Mouse (Mus musculus) intestine, postnatal 0 days (tissue): ENCODE results near the gene Ccdc27. TPM values are rescaled to one million over a fixed set of nuclear protein-coding genes. Genes with fewer than 3 reads are reported as not detected.

Experiments
- ATAC-seq: fragments of 200-750 bp; cut with Nextera tagmentation; 2 replicates; pipeline ENCODE4 v1.8.0; 2017; ENCODE audit warnings: mild to moderate bottlenecking, moderate TSS enrichment, moderate library complexity
- H3K27ac ChIP-seq: fragments of 300-500 bp; sonication (generic); 2 replicates; pipeline ENCODE4 v1.5.1; 2014; ENCODE audit warnings: mild to moderate bottlenecking, low read depth, low read length, moderate library complexity
- H3K27me3 ChIP-seq: fragments of 300-500 bp; sonication (generic); replicated peaks from 2 replicates; pipeline ENCODE4 v1.6.1; 2014; ENCODE audit warnings: low read length, mixed read lengths; ENCODE audit not compliant: control insufficient read depth, insufficient read depth
- H3K36me3 ChIP-seq: fragments of 300-500 bp; sonication (generic); 2 replicates; pipeline ENCODE4 v1.6.1; 2014; ENCODE audit warnings: mild to moderate bottlenecking, moderate library complexity; ENCODE audit not compliant: control insufficient read depth, insufficient read depth
- H3K4me1 ChIP-seq: fragments of 300-500 bp; sonication (generic); replicated peaks from 2 replicates; pipeline ENCODE4 v1.6.1; 2014; ENCODE audit warnings: antibody characterized with exemption, low read length, mixed read lengths; ENCODE audit not compliant: control insufficient read depth, insufficient read depth
- H3K4me2 ChIP-seq: fragments of 300-500 bp; sonication (generic); replicated peaks from 2 replicates; pipeline ENCODE4 v1.6.1; 2014; ENCODE audit warnings: low read depth, mild to moderate bottlenecking, moderate library complexity
- H3K4me3 ChIP-seq: fragments of 300-500 bp; sonication (generic); 2 replicates; pipeline ENCODE4 v1.5.1; 2014; ENCODE audit warnings: low read depth, low read length
- H3K9ac ChIP-seq: fragments of 300-500 bp; sonication (generic); 2 replicates; pipeline ENCODE4 v1.6.1; 2014; ENCODE audit warnings: mild to moderate bottlenecking, low read depth, low read length
- H3K9me3 ChIP-seq: fragments of 300-500 bp; sonication (generic); 2 replicates; pipeline ENCODE4 v1.6.1; 2016; ENCODE audit warnings: mixed run types; ENCODE audit not compliant: control insufficient read depth
- CTCF ChIP-seq: sonication (generic); IDR thresholded peaks from 2 replicates; pipeline ENCODE4 v1.5.1; 2016; ENCODE audit warnings: low read depth, mild to moderate bottlenecking, control low read depth, antibody characterized with exemption, moderate library complexity
- WGBS: fragments of 180-500 bp; shearing (Covaris S2); extraction: QIAGEN DNeasy Blood & Tissue Kit; methylation state at CpG from one replicate; pipeline ENCODE4 v1.1.7; 2014; 5-methylcytosine and 5-hydroxymethylcytosine counted together
- polyA plus RNA-seq: library from polyadenylated mRNA; unstranded; fragments of >200 nt; fragmentation: Nextera tagmentation; extraction: Ambion mirVana; gene quantifications from 2 replicates; pipeline ENCODE4 v1.2.1, GENCODE M21; 2015

Gene Ccdc27
- polyA plus RNA-seq, 1 experiment from 2014 or later, result 0.05 TPM

GRCm38 (mm10) chr4:154028646-154029045, 13.8 kb downstream of the Ccdc27 start:
- H3K27me3 ChIP-seq, result no peaks in the 10 kb centered on the region

GRCm38 (mm10) chr4:154028066-154028465, 14.4 kb downstream of the Ccdc27 start:
- H3K9ac ChIP-seq, result no peak overlapping the region
- no peaks in the 10 kb centered on the region for H3K9me3 ChIP-seq
- no peak overlapping the region for H3K27ac ChIP-seq
- no peak for TF ChIP-seq CTCF
- no peaks in the 10 kb centered on the region for H3K27me3 ChIP-seq
- H3K4me3 ChIP-seq, result no peak overlapping the region
- H3K4me2 ChIP-seq, result no peak overlapping the region
- H3K4me1 ChIP-seq, result 0 out of 2 replicates have a peak, but pooled peaks cover 11% of the 10 kb centered on the region
- 77% methylated on average over 7 of the region's 7 CpGs for WGBS
- no peak for ATAC-seq
- peaks cover 3% of the 10 kb centered on the region; the same call in 1 of the 2 replicates for H3K36me3 ChIP-seq

More at GRCm38 (mm10) chr4:154028646-154029045, 13.8 kb downstream of the Ccdc27 start:
- Histone ChIP-seq H3K9me3 (no peaks in the 10 kb centered on the region), H3K4me1 (0 out of 2 replicates have a peak, but pooled peaks cover 9% of the 10 kb centered on the region), H3K27ac (no peak overlapping the region), H3K36me3 (no peaks in the 10 kb centered on the region), H3K4me3 (no peak overlapping the region), H3K4me2 (no peak overlapping the region), H3K9ac (no peak overlapping the region)
- no peak for ATAC-seq
- peak; percentile 68 for TF ChIP-seq CTCF

GRCm38 (mm10) chr4:154026441-154026761, 16.1 kb downstream of the Ccdc27 start:
- Histone ChIP-seq H3K27ac (no peak overlapping the region), H3K27me3 (no peaks in the 10 kb centered on the region), H3K4me1 (0 out of 2 replicates have a peak, but pooled peaks cover 11% of the 10 kb centered on the region), H3K4me2 (peak overlapping the region; percentile 81), H3K4me3 (peak overlapping the region; percentile 57), H3K9me3 (no peaks in the 10 kb centered on the region), H3K36me3 (peaks cover 9% of the 10 kb centered on the region), H3K9ac (peak overlapping the region; percentile 66; the same call in 1 of the 2 replicates)
- ATAC-seq, result no peak
- no peak for TF ChIP-seq CTCF
- WGBS, result 24% methylated on average over 2 of the region's 2 CpGs

- no peaks in the 10 kb centered on the region for H3K27me3 ChIP-seq
- peaks cover 14% of the 10 kb centered on the region for H3K36me3 ChIP-seq
- peak; percentile 79 for ATAC-seq
- H3K4me3 ChIP-seq, result peak within 1 kb of the TSS; percentile 57
- H3K4me2 ChIP-seq, result peak within 1 kb of the TSS; percentile 81
- WGBS, result under 1% methylated on average over 33 of the region's 33 CpGs
- H3K9me3 ChIP-seq, result no peaks in the 10 kb centered on the region
- peak within 1 kb of the TSS; percentile 92 for H3K27ac ChIP-seq
- peak within 1 kb of the TSS; percentile 66 for H3K9ac ChIP-seq
- H3K4me1 ChIP-seq, result 0 out of 2 replicates have a peak, but pooled peaks cover 11% of the 10 kb centered on the region
- TF ChIP-seq CTCF, result peak; percentile 86
Measured at GRCm38 (mm10) chr4:154025641-154026440, 16.6 kb downstream of the Ccdc27 start, which contains the start of gene Smim1. Gene Smim1 (minus strand): TSS chr4:154026230.

- no peaks in the 10 kb centered on the region for H3K27me3 ChIP-seq
- no peak for ATAC-seq
- H3K9me3 ChIP-seq, result no peaks in the 10 kb centered on the region
- H3K36me3 ChIP-seq, result peaks cover 23% of the 10 kb centered on the region
- peak overlapping the region; percentile 92 for H3K27ac ChIP-seq
- 18% methylated on average over 17 of the region's 17 CpGs for WGBS
- H3K4me2 ChIP-seq, result peak overlapping the region; percentile 81
- H3K4me3 ChIP-seq, result peak overlapping the region; percentile 57
- no peak for TF ChIP-seq CTCF
- H3K4me1 ChIP-seq, result 0 out of 2 replicates have a peak, but pooled peaks cover 11% of the 10 kb centered on the region
- peak overlapping the region; percentile 66 for H3K9ac ChIP-seq
Measured at GRCm38 (mm10) chr4:154024729-154025521, 17.6 kb downstream of the Ccdc27 start.
